Mouse (Mus musculus): ENCODE measurements around the gene Eya2. TPM values are rescaled to one million over a fixed set of nuclear protein-coding genes. Genes with fewer than 3 reads are reported as not detected.

The Eya2 gene
- polyA plus RNA-seq, 1 experiment from 2014 or later, result 0.76 TPM

- H3K9ac ChIP-seq (ENCODE audit: low read length), result no peak overlapping the region
- WGBS, result 81% methylated on average over 2 of the region's 2 CpGs
- no peak overlapping the region for H3K4me2 ChIP-seq (ENCODE audit: low read length)
- no peak overlapping the region for H3K27ac ChIP-seq (replicated peaks in 1 of 2; ENCODE audit: control insufficient read depth in 1 of 2, insufficient read depth in 1 of 2, low read depth in 2 of 2, low read length in 2 of 2)
- H3K4me3 ChIP-seq (ENCODE audit: control insufficient read depth in 1 of 2, insufficient read depth in 1 of 2, low read depth in 1 of 2, low read length in 2 of 2), result no peak overlapping the region
- H3K36me3 ChIP-seq (ENCODE audit: control insufficient read depth, insufficient read depth, low read length), result no peaks in the 10 kb centered on the region
- H3K4me1 ChIP-seq (ENCODE audit: control insufficient read depth in 2 of 2, insufficient read depth in 2 of 2, low read length in 2 of 2), result 0 out of 4 replicates have a peak, but pooled peaks cover 2 to 9% of the 10 kb centered on the region in 2 experiments
- no peak for ATAC-seq (ENCODE audit: insufficient number of reproducible peaks, insufficient read depth, low FRiP score, low read depth)
- peaks cover 6% of the 10 kb centered on the region; the same call in 1 of the 2 replicates for H3K9me3 ChIP-seq (ENCODE audit: control insufficient read depth, low read length)
- peaks cover 60% of the 10 kb centered on the region for H3K27me3 ChIP-seq (ENCODE audit: control insufficient read depth, insufficient read depth, low read length)
These were observed 1.1 kb upstream of the Eya2 start for GRCm38 (mm10) chr2:165593763-165594162.

- ATAC-seq (ENCODE audit: insufficient number of reproducible peaks, insufficient read depth, low FRiP score, low read depth), result no peak
- 3% methylated on average over 13 of the region's 13 CpGs for WGBS
- H3K27me3 ChIP-seq (ENCODE audit: control insufficient read depth, insufficient read depth, low read length), result peaks cover 65% of the 10 kb centered on the region
- peak overlapping the region; percentile 77 for H3K4me2 ChIP-seq (ENCODE audit: low read length)
- peaks cover 6% of the 10 kb centered on the region; the same call in 1 of the 2 replicates for H3K9me3 ChIP-seq (ENCODE audit: control insufficient read depth, low read length)
- no peak overlapping the region for H3K9ac ChIP-seq (ENCODE audit: low read length)
- peak overlapping the region; percentile 39 to 45; a peak in 3 of 4 replicates for H3K4me3 ChIP-seq (ENCODE audit: control insufficient read depth in 1 of 2, insufficient read depth in 1 of 2, low read depth in 1 of 2, low read length in 2 of 2)
- 0 out of 4 replicates have a peak, but pooled peaks cover 2 to 9% of the 10 kb centered on the region in 2 experiments for H3K4me1 ChIP-seq (ENCODE audit: control insufficient read depth in 2 of 2, insufficient read depth in 2 of 2, low read length in 2 of 2)
- no peak overlapping the region for H3K27ac ChIP-seq (replicated peaks in 1 of 2; ENCODE audit: control insufficient read depth in 1 of 2, insufficient read depth in 1 of 2, low read depth in 2 of 2, low read length in 2 of 2)
- no peaks in the 10 kb centered on the region for H3K36me3 ChIP-seq (ENCODE audit: control insufficient read depth, insufficient read depth, low read length)
These were observed 841 bp downstream of the Eya2 start for GRCm38 (mm10) chr2:165595676-165596070.

- H3K9me3 ChIP-seq (ENCODE audit: control insufficient read depth, low read length), result peaks cover 6% of the 10 kb centered on the region; the same call in 1 of the 2 replicates
- no peak for ATAC-seq (ENCODE audit: insufficient number of reproducible peaks, insufficient read depth, low FRiP score, low read depth)
- WGBS, result 25% methylated on average over 11 of the region's 11 CpGs
- no peak overlapping the region for H3K4me2 ChIP-seq (ENCODE audit: low read length)
- H3K4me1 ChIP-seq (ENCODE audit: control insufficient read depth in 2 of 2, insufficient read depth in 2 of 2, low read length in 2 of 2), result 0 out of 4 replicates have a peak, but pooled peaks cover 2 to 9% of the 10 kb centered on the region in 2 experiments
- H3K36me3 ChIP-seq (ENCODE audit: control insufficient read depth, insufficient read depth, low read length), result no peaks in the 10 kb centered on the region
- no peak overlapping the region for H3K9ac ChIP-seq (ENCODE audit: low read length)
- peaks cover 70% of the 10 kb centered on the region for H3K27me3 ChIP-seq (ENCODE audit: control insufficient read depth, insufficient read depth, low read length)
- H3K4me3 ChIP-seq (ENCODE audit: control insufficient read depth in 1 of 2, insufficient read depth in 1 of 2, low read depth in 1 of 2, low read length in 2 of 2), result no peak overlapping the region
- no peak overlapping the region for H3K27ac ChIP-seq (replicated peaks in 1 of 2; ENCODE audit: control insufficient read depth in 1 of 2, insufficient read depth in 1 of 2, low read depth in 2 of 2, low read length in 2 of 2)
These were observed 1.3 kb downstream of the Eya2 start for GRCm38 (mm10) chr2:165596141-165596540.

- Histone ChIP-seq H3K36me3 (ENCODE audit: control insufficient read depth, insufficient read depth, low read length) (no peaks in the 10 kb centered on the region), H3K27ac (replicated peaks in 1 of 2; ENCODE audit: control insufficient read depth in 1 of 2, insufficient read depth in 1 of 2, low read depth in 2 of 2, low read length in 2 of 2) (no peak overlapping the region)
These were observed 2.7 kb downstream of the Eya2 start for GRCm38 (mm10) chr2:165597536-165597935.

GRCm38 (mm10) chr2:165598139-165598538 lies 3.3 kb downstream of the Eya2 start:
- no peak overlapping the region for H3K27ac ChIP-seq (replicated peaks in 1 of 2; ENCODE audit: control insufficient read depth in 1 of 2, insufficient read depth in 1 of 2, low read depth in 2 of 2, low read length in 2 of 2)

More at GRCm38 (mm10) chr2:165597536-165597935, 2.7 kb downstream of the Eya2 start:
- H3K9ac ChIP-seq (ENCODE audit: low read length), result no peak overlapping the region
- peaks cover 6% of the 10 kb centered on the region; the same call in 1 of the 2 replicates for H3K9me3 ChIP-seq (ENCODE audit: control insufficient read depth, low read length)
- 0 out of 4 replicates have a peak, but pooled peaks cover 2 to 9% of the 10 kb centered on the region in 2 experiments for H3K4me1 ChIP-seq (ENCODE audit: control insufficient read depth in 2 of 2, insufficient read depth in 2 of 2, low read length in 2 of 2)
- H3K27me3 ChIP-seq (ENCODE audit: control insufficient read depth, insufficient read depth, low read length), result peaks cover 80% of the 10 kb centered on the region
- WGBS, result 68% methylated on average over 6 of the region's 6 CpGs
- ATAC-seq (ENCODE audit: insufficient number of reproducible peaks, insufficient read depth, low FRiP score, low read depth), result no peak
- no peak overlapping the region for H3K4me3 ChIP-seq (ENCODE audit: control insufficient read depth in 1 of 2, insufficient read depth in 1 of 2, low read depth in 1 of 2, low read length in 2 of 2)
- no peak overlapping the region for H3K4me2 ChIP-seq (ENCODE audit: low read length)

GRCm38 (mm10) chr2:165599566-165599965 lies 4.7 kb downstream of the Eya2 start:
- Histone ChIP-seq H3K4me2 (ENCODE audit: low read length) (no peak overlapping the region), H3K4me3 (ENCODE audit: control insufficient read depth in 1 of 2, insufficient read depth in 1 of 2, low read depth in 1 of 2, low read length in 2 of 2) (no peak overlapping the region), H3K4me1 (ENCODE audit: control insufficient read depth in 2 of 2, insufficient read depth in 2 of 2, low read length in 2 of 2) (0 out of 4 replicates have a peak, but pooled peaks cover 2 to 9% of the 10 kb centered on the region in 2 experiments), H3K9me3 (ENCODE audit: control insufficient read depth, low read length) (no peaks in the 10 kb centered on the region), H3K27me3 (ENCODE audit: control insufficient read depth, insufficient read depth, low read length) (peaks cover 60% of the 10 kb centered on the region), H3K36me3 (ENCODE audit: control insufficient read depth, insufficient read depth, low read length) (no peaks in the 10 kb centered on the region), H3K9ac (ENCODE audit: low read length) (no peak overlapping the region), H3K27ac (replicated peaks in 1 of 2; ENCODE audit: control insufficient read depth in 1 of 2, insufficient read depth in 1 of 2, low read depth in 2 of 2, low read length in 2 of 2) (no peak overlapping the region)
- no peak for ATAC-seq (ENCODE audit: insufficient number of reproducible peaks, insufficient read depth, low FRiP score, low read depth)
- 86% methylated on average over 13 of the region's 13 CpGs for WGBS

More at GRCm38 (mm10) chr2:165598139-165598538, 3.3 kb downstream of the Eya2 start:
- Histone ChIP-seq H3K4me2 (ENCODE audit: low read length) (no peak overlapping the region), H3K9ac (ENCODE audit: low read length) (no peak overlapping the region), H3K27me3 (ENCODE audit: control insufficient read depth, insufficient read depth, low read length) (peaks cover 74% of the 10 kb centered on the region), H3K4me3 (ENCODE audit: control insufficient read depth in 1 of 2, insufficient read depth in 1 of 2, low read depth in 1 of 2, low read length in 2 of 2) (no peak overlapping the region), H3K4me1 (ENCODE audit: control insufficient read depth in 2 of 2, insufficient read depth in 2 of 2, low read length in 2 of 2) (0 out of 4 replicates have a peak, but pooled peaks cover 2 to 9% of the 10 kb centered on the region in 2 experiments), H3K9me3 (ENCODE audit: control insufficient read depth, low read length) (peaks cover 6% of the 10 kb centered on the region; the same call in 1 of the 2 replicates), H3K36me3 (ENCODE audit: control insufficient read depth, insufficient read depth, low read length) (no peaks in the 10 kb centered on the region)
- WGBS, result 33% methylated on average over 5 of the region's 5 CpGs
- ATAC-seq (ENCODE audit: insufficient number of reproducible peaks, insufficient read depth, low FRiP score, low read depth), result no peak

- no peak overlapping the region for H3K27ac ChIP-seq (replicated peaks in 1 of 2; ENCODE audit: control insufficient read depth in 1 of 2, insufficient read depth in 1 of 2, low read depth in 2 of 2, low read length in 2 of 2)
- H3K4me2 ChIP-seq (ENCODE audit: low read length), result no peak overlapping the region
- H3K4me3 ChIP-seq (ENCODE audit: control insufficient read depth in 1 of 2, insufficient read depth in 1 of 2, low read depth in 1 of 2, low read length in 2 of 2), result no peak overlapping the region
- 0 out of 4 replicates have a peak, but pooled peaks cover 0 to under 1% of the 10 kb centered on the region in 2 experiments for H3K4me1 ChIP-seq (ENCODE audit: control insufficient read depth in 2 of 2, insufficient read depth in 2 of 2, low read length in 2 of 2)
- no peaks in the 10 kb centered on the region for H3K36me3 ChIP-seq (ENCODE audit: control insufficient read depth, insufficient read depth, low read length)
- no peaks in the 10 kb centered on the region for H3K9me3 ChIP-seq (ENCODE audit: control insufficient read depth, low read length)
- peaks cover 46% of the 10 kb centered on the region for H3K27me3 ChIP-seq (ENCODE audit: control insufficient read depth, insufficient read depth, low read length)
- WGBS, result 37% methylated on average over 13 of the region's 13 CpGs
- no peak for ATAC-seq (ENCODE audit: insufficient number of reproducible peaks, insufficient read depth, low FRiP score, low read depth)
- H3K9ac ChIP-seq (ENCODE audit: low read length), result no peak overlapping the region
These were observed 6.1 kb downstream of the Eya2 start for GRCm38 (mm10) chr2:165600926-165601325.

GRCm38 (mm10) chr2:165601605-165602004 lies 6.8 kb downstream of the Eya2 start:
- no peak overlapping the region for H3K4me3 ChIP-seq (ENCODE audit: control insufficient read depth in 1 of 2, insufficient read depth in 1 of 2, low read depth in 1 of 2, low read length in 2 of 2)
- peaks cover 39% of the 10 kb centered on the region for H3K27me3 ChIP-seq (ENCODE audit: control insufficient read depth, insufficient read depth, low read length)
- H3K9ac ChIP-seq (ENCODE audit: low read length), result no peak overlapping the region
- no peak for ATAC-seq (ENCODE audit: insufficient number of reproducible peaks, insufficient read depth, low FRiP score, low read depth)
- H3K36me3 ChIP-seq (ENCODE audit: control insufficient read depth, insufficient read depth, low read length), result no peaks in the 10 kb centered on the region
- no peaks in the 10 kb centered on the region for H3K4me1 ChIP-seq (ENCODE audit: control insufficient read depth in 2 of 2, insufficient read depth in 2 of 2, low read length in 2 of 2)
- WGBS, result 40% methylated on average over 8 of the region's 8 CpGs
- H3K9me3 ChIP-seq (ENCODE audit: control insufficient read depth, low read length), result no peaks in the 10 kb centered on the region
- H3K27ac ChIP-seq (replicated peaks in 1 of 2; ENCODE audit: control insufficient read depth in 1 of 2, insufficient read depth in 1 of 2, low read depth in 2 of 2, low read length in 2 of 2), result no peak overlapping the region
- no peak overlapping the region for H3K4me2 ChIP-seq (ENCODE audit: low read length)

Measured in heart, embryonic 14.5 days (tissue).